Mouse (Mus musculus): ENCODE measurements around the gene Tmem198.
A peak's percentile ranks its signal among the peaks of the same experiment; 100 is the strongest.

Tmem198 gene

DNA sequence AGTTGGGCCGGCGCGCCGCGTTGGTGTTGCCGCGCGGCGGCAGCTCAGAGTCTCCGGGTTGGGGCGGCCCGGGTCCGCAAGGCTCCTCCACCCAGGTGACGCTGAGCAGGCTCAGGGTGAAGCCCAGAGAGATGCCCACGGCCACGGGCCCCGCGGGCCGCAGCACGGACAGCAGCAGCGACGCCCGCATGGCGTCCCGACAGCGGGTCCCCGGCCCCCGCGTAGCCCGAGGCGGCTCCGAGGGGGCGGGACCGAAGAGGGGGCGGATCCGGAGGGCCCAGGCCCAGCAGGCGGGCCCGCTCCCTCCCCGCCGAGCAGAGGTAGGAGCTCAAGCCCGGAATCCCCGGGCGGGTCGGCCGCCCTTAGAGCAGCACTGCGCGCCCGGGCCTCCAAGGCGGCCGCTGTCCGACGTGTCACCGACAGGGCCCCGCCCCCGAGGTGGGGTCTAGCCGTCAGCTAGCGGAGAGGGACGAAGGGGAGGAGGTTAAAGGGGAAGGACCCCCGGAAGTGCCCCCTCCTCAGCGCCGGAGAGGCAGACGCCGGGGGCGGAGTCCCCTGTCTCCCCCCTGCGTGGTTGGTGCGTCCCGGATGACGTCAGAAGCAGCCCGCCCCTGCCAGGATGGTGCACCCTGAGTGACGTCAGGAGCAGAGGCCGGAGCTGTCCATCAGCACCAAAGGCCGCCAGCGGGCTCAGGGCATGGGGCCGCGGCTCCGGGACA, at the start of gene Tmem198, which contains the start of gene Chpf:
Gene Tmem198, plus strand, starts transcription at position 617 of the 719 bp plus-strand sequence.
Gene Chpf, minus strand, starts transcription at position 392 of the 719 bp plus-strand sequence.
- peak; percentile 96 for DNase-seq (ENCODE audit: low spot score)

DNA sequence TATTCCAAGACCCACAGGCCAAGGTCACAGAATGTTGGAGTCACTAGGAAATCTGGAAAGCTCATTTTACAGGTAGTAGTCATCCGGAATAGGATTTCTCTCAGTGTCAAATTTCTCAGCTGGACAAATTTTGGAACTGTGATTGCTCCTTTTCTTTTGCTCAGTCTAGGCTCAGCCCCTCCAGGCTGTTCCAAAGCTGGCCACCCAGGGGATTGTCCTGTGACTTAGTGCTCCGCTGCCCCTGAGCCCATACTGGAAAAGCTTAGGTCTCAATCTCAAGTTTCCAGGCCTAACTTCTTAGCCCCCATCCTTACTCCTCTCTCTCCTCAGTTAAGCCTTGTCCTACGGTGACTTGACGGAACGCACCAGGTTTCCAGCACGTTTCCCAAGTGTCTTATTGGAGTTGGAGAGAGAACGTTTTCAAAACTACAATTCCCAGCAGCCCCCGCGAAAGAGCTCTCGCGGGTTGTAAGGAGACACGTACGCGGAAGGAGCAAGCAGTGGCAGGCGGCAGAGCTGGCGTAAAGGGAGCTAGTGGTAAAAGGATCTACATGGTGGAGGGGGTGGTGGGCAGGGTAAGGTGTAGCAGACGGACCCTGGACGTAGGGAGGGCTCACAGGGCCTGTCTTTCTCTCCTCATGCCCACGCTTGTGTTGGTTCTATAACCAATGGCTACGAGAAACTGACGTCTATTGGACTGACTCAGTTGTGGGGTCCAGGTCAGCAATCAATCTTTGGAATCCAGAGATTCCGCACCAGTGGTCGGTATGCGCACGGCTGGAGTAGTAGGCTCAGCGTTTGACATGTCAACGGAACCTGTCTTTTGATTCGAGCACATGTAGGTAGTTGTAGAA, 43.6 kb upstream of the Tmem198 start, which contains the start of gene Gmppa:
Gene Gmppa, plus strand, starts transcription at position 456 of the 854 bp plus-strand sequence.
- peak; percentile 86 for DNase-seq (ENCODE audit: low spot score)

DNA sequence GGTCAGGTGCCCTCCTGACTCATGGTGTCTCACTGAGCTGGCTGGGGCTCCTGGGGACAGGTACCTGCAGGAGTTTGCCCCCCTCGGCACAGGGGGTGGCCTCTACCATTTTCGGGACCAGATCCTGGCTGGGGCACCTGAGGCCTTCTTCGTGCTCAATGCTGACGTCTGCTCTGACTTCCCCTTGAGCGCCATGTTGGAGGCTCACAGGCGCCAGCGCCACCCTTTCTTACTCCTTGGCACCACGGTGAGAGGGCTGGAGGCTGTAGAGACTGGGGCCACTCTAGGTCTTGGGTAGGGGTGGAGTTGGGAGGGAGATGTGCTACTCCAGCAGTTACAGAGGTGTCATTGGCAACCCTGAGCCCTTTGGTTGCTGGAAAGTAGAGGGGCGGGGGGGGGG, 40.5 kb upstream of the Tmem198 start:
- no peak for DNase-seq (ENCODE audit: low spot score)

DNA sequence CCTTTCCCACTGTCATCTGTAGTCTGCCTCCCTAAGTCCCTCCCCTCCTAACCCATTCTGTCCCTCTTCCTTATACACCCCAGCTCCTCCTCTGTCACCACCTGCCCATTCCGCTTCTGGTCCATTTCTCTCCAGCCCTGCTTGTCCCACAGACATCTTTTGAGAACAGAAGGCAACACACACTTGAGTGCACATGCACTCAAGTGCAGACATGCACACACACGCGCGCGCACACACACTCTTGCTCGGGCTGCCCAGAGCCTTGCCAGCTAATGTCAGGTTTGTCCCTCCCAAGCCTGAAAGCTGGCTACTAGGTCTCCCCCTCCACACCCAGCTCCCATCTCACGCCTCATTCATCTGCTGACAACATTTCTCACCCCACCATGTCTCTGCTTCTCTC, 38.7 kb upstream of the Tmem198 start:
- DNase-seq (ENCODE audit: low spot score) = no peak

DNA sequence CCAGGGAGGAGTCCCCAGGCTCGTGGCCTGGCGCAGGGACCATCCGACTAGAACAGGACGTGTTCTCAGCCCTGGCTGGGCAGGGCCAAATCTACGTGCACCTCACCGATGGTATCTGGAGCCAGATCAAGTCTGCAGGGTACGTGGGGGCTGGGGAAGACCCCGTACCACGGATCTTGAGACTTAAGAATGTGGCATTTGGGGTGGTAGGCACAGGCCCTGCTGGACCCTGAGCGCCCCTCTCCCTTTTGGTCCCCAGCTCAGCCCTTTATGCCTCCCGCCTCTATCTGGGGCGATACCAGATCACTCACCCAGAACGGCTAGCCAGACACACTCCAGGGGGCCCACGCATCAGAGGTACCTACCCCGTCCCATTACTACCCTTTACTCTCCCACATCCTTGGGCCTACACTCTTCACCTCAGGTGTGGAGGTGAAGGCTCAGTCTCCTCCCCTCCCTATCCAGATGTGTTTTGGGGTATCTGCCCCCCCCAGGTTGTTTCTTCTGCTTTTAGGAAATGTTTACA, 37.8 kb upstream of the Tmem198 start:
- DNase-seq (ENCODE audit: low spot score) = no peak

DNA sequence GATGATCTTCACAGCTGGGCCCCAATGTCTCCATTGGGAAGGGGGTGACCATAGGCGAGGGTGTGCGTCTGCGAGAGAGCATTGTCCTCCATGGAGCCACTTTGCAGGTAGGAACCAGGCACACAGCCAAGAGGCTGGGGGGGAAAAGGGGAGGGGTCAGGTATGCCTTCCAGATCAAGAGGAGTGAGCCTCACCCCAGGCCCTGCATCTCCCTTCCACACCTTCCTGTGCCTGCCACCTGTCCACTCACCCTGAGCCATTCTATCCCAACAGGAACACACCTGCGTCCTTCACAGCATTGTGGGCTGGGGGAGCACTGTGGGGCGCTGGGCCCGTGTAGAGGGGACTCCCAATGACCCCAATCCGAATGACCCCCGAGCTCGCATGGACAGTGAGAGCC, 37.2 kb upstream of the Tmem198 start:
- no peak for DNase-seq (ENCODE audit: low spot score)

DNA sequence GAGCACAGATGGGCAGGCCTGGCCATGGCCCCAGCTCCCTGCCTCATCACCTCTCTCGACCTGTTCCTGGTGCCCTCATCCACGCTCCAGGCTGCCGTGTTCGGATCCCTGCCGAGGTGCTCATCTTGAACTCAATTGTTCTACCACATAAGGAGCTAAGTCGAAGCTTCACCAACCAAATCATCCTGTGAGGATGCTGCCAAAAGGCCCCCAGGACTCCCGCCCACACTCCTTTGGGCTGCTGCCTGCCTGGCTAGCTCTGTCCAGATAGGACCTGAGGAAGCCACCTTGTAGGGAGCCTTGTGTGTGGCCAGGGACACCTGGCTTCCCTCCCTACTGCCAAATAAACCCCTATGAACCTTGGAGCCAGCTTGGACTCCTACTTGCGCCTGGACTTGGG, 36.5 kb upstream of the Tmem198 start:
- no peak for DNase-seq (ENCODE audit: low spot score)

DNA sequence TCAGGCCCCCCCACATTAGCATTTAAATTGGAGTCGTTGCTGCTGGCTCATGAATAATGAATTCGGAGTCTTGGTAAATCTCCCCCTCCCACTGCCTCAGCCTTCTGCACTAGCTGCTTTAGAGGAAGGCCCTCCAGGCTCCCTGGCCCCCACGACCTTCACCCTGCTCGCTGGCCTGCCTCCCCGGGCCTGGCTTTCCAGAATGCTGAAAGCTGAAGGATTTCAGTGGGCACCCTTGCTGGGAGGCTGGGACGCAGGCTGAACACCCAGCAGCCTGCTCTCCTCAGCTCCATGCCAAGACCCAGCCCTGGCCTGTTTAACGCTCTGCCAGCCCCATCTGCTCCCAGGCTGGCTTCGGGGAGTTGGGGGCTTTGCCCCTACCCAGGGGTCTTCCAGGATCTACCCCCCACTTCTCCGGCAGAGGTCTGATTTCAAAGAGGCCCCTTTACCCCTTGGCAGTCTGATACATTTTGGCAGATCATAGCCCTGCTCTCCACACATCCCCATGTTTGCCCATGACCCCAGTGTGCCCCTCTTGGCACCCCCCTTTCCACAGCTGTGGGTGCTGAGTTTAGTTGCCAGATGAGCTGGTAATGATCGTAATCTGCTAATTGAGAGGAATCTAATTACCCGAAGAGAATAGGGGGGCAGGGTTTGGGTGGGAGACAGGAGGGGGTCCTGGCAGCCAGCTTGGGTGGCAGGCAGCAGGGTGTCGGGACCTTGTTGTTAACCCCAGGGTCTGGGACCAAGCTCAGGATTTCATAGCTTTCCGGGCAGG, 35.9 kb upstream of the Tmem198 start:
- DNase-seq (ENCODE audit: low spot score) = no peak

DNA sequence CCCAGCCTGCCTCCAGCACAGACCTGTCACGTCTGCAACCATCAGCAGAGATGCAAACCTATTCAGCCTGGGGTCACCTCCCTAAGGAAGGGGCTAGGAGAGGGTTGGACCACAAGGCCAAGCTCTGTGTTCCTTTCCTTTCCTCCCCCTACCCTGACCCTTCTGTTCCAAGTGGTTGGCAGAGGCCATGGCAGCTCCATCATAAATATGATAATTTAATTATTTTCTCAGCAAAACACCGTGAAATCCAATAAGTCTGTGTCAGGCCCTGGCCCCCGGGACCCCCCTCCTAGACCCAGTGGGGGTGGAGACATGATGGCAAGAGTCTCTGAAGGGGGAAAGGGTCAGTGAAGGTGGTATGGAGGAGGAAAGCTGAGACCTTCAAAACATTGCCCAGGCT, 35.1 kb upstream of the Tmem198 start:
- DNase-seq (ENCODE audit: low spot score) = no peak

DNA sequence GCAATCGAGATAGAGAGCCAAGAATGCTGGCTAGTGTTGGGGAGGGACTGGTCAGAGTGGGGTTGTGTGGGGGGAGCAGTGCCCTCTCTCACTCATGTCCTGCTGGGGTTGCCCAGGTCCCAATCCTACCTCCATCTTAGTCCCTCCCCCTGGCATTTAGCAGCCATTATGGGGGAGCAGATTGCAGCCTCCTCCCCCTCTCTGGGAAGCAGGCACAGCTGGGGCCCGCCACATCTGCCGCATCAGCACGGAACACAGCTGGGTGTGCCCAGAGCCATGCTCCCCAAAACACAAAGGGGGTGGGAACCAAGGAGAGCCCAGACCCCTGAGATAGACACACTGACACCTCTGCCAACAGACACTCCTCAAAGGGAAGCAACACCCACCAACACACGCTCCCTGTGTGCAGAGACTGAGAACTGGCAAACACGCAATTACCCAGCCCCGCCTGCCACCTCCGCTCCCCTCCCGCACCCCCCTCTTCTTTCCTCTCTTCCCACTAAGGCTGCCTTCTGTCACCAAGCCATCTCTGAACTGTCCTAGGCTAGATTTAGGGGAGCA, 34.1 kb upstream of the Tmem198 start:
- no peak for DNase-seq (ENCODE audit: low spot score)

DNA sequence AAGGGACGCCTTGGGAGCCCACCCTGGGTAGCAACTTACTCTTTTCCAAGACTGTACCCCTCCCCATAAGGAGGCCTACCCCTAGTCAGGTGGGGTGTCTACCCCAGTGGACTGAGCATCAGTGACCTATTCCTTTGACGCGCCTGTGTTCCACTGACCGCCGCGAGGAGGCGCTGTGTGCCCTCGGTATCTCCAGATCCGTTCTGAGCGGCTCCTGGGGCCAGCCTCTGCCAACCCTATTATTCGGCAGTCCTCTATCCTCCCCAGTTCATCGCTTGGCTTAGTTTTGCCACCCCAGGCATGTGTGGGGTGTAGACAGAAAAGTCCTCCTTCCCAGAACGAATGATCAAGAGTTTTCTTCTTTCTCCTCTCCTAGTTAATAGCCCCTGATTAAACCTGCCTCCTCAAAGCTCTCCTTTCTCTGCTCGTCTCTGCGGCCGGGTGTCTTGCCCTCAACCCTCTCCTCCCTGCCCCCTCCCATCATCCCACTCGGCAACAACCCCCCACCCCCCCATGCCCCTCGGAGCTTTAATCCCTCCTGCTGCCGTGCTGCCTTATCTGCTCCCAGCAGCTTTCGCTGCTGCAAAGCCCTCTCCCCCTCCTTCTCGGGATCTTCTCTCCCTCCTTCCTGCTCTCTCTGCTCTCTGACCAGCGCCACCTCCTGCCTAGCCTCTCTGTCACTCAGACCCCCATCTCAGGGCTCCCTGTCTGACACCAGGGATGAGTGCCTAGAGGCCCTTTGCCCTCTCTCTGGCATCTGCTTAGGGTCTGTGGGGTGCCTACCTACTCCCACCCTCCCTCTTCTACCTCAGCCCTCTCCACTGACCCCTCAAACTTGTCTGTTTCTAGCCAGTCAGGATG, 33.4 kb upstream of the Tmem198 start:
- peak; percentile 89 for DNase-seq (ENCODE audit: low spot score)

DNA sequence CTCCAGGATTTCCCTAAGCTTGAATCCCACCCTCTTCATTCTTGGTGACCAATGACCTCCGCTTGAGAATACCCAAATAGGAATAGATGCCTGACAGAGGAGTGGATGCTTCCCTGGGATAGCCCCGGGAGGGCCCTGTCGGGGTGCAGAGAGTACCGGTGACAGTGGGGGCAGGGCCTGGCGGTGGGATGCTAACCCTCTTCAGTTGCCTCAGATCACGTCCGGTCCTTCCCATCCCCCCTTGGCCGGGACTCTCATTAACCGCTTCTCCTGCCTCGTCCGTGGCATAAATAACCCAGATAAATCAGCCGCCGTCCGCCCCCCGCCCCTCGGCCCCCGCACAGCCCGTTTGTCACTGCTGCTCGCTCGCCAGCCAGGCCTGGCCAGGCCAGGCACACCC, 32.7 kb upstream of the Tmem198 start:
- DNase-seq (ENCODE audit: low spot score) = no peak

DNA sequence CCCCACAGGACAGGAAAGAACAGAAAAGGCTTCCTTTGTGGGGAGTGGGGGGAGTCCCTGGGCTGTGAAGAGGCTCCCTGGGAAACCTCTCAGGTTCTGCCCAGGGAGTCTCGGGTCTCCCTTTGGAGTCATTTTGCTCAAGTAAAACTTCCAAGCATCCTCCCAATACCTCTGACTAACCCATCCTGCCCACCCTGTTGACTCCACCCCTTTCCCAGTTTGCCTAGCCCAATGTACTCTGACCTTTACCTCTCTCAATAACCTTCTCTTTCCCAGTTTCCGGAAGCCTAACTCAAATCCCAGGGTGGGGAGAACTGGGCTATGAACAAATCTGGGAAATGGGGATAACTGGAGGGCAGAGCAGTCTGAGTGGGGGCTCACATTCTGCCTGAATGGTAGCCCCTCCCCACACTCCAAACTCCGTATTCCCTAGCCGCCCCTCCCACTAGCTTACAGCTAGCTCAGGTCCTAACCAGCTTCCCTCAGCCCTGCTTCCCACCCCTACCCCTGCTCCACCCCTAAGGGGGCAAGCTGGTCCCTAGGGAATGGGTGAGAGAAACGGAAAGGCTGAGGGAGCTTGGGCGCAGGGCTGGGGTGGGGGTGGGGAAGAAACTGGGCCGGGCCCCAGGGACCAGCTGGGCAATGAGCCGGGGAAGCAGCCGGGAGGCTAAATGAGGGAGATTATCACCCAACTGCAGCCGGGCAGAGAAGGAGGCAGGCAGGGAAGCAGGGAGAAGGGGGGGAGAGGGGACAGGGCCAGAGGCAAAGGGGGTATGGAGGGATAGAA, 31.9 kb upstream of the Tmem198 start:
- no peak for DNase-seq (ENCODE audit: low spot score)

DNA sequence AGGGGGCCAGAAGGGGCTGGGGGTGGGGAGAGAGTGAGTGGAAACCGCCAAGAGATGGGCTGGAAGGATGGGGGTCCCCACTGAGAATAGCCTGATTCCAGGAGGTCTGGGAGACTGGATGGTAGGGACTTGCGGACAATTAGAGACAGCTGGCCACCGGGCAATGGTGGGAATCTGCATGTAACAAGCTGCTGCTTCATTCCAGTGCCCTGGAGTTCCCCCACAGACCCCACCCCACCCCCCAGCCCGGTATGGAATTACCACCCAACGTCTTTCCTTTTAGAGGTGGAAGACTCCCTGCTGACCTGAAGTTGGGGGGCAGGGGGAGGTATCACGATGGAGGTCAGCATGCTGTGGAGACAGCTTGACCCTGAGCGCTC, 31.3 kb upstream of the Tmem198 start:
- no peak for DNase-seq (ENCODE audit: low spot score)

DNA sequence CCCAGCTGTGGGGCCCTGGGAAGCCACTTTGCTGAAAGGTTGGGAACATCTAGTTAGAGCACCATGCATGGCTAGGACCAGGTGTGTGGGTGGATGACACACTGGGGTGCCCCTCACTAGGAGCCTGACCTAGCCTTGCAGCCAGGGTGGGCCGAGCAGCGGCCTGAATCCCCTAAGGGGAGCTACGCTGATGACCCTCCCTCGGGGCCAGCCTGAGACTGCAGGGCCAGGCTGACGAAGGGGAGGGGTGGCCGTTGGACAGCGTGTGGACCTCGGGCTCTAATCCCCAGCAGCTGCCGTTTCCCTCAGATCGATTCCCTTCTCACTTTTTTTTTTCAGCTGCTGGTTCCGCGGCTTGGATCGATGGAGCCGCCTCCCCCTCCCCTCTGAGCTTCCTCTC, 30.4 kb upstream of the Tmem198 start:
- DNase-seq (ENCODE audit: low spot score) = no peak

DNA sequence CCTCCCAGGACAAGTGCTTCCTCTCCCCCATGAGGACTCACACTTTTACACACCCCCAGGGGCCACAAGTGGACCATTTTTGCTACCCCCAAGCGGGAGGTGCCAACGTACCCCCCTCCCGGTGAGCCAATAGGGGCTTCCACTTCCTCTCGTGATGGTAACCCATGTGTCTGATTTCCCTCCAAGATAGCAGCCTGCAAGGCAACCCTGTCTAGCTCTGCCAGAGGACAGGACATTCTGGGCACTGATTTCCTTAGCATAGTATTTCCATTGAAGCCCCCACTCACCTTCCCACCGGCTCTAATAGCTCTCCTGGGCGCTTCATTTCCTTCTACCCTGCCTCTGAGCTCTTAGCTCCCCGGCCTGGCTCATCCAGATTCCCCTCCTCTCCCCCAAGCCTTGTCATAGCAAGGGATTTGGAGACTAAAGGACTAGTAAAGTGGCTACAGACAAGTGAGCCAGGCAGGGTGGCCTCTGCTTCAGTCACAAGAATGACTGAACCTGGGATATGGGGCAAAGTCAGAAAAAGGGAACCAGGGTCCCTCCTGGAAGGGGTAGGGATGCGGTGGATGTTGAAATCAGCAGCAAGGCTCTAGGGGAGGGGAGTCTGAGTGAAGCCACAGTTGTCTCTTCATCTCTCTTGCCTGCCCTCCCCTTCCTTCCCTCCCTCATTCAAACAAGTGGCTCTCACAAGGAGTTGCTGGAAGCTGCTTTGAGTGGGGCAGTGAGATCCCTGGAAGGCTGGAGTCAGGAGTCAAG, 29.8 kb upstream of the Tmem198 start:
- no peak for DNase-seq (ENCODE audit: low spot score)

DNA sequence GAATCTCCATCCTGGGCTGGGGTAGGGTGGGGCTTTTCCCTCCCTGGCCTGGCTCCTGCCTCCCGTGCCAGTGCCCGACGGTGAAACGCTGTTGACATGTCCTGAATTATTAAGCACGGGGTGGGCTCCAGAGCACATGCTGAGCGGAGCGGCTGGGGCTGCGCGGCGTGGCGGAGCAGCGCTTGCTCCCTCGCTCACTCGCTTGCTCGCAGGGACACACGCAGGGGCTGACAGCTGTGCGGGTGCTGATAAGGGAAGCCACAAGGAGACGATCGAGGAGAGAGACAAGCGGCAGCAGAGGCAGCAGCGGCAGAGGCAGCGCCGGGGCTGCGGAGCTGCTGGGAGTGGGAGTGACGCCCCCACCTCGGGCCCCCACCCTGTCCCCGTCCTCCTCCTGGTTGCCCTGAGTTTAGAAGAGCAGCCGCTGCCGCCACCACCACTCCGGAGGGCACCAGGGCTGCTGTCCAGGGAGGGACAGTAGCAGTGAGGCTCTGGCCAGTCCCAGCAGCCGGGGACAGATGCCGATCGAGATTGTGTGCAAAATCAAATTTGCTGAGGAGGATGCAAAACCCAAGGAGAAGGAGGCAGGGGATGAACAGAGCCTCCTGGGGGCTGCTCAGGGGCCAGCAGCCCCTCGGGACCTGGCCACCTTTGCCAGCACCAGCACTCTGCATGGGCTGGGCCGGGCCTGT, 28.9 kb upstream of the Tmem198 start, which contains the start of gene Asic4:
Gene Asic4, plus strand, starts transcription at position 123 of the 692 bp plus-strand sequence.
- DNase-seq (ENCODE audit: low spot score) = no peak

DNA sequence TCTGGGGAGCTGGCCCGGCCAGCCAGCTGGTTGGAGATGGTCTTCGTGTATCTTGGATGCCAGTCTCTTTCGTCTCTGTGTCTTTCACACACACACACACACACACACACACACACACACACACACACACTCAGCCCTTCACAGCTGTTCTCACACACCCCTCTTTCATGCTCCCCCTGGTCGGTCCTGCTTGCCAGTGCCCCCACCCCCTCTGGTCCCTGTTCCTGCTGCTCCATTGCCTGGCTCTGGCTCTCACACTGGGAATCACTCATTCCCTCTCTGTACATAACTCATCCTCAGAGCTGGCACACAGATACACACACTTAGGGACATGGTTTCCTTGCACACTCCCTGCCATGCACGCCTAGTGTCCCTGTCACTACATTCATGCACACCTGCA, 27.4 kb upstream of the Tmem198 start:
- no peak for DNase-seq (ENCODE audit: low spot score)

DNA sequence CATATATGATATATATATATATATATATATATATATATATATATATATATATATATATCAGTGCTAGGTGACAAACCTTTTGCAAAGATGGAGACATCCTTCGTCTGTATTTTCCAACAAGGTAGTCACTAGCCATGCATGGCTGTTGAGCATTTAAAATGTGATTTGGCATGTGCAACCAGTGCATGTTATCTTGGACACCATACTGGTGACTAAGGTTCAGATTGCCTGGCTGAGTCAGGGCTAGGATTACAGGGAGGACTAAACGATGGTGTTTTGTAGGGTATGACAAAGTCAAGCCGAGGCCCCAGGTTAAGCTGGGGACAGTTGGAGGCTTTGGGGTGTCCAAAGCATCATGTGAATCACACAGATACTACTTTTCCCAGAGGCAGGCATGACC, 23.9 kb upstream of the Tmem198 start:
- DNase-seq (ENCODE audit: low spot score) = no peak

Data from testis, postnatal 10 days (tissue).